Mouse (Mus musculus) forebrain, postnatal 0 days (tissue): ENCODE measurements at regions not wholly inside any gene's neighbourhood (a gene's known extent, or its start where the extent isn't known, plus 50 kb on each side); places are given as distances from the start of the nearest gene placed in this dataset.
"Not testable (repeated sequence)": the region's sequence is repeated elsewhere in the genome, so short reads cannot be mapped to it uniquely, and the experiment has no call there.

Experiments used
- ATAC-seq: fragments of 200-750 bp; cut with Nextera tagmentation; 2 replicates; pipeline ENCODE4 v1.8.0; 2017; ENCODE audit warnings: mild to moderate bottlenecking, moderate library complexity
- DNase-seq: peaks from one replicate; pipeline ENCODE4 v3.0.0-alpha.2; 2015
- H3K27ac ChIP-seq: fragments of 300-500 bp; sonication (generic); 2 replicates; pipeline ENCODE4 v1.5.1; 2014; ENCODE audit warnings: low read depth, mild to moderate bottlenecking, antibody characterized with exemption, low read length, moderate library complexity, mixed read lengths
- H3K27me3 ChIP-seq: fragments of 300-500 bp; sonication (generic); 2 replicates; pipeline ENCODE4 v1.6.1; 2014; ENCODE audit warnings: mild to moderate bottlenecking, low read length, mixed read lengths; ENCODE audit not compliant: insufficient read depth
- H3K36me3 ChIP-seq: fragments of 300-500 bp; sonication (generic); 2 replicates; pipeline ENCODE4 v1.6.1; 2014; ENCODE audit warnings: mild to moderate bottlenecking, moderate library complexity; ENCODE audit not compliant: insufficient read depth
- H3K4me1 ChIP-seq: fragments of 300-500 bp; sonication (generic); 2 replicates; pipeline ENCODE4 v1.6.1; 2014; ENCODE audit warnings: antibody characterized with exemption; ENCODE audit not compliant: insufficient read depth
- H3K4me2 ChIP-seq: fragments of 300-500 bp; sonication (generic); 2 replicates; pipeline ENCODE4 v1.6.1; 2014; ENCODE audit warnings: low read depth, mild to moderate bottlenecking, moderate library complexity
- H3K4me3 ChIP-seq: fragments of 300-500 bp; sonication (generic); 2 replicates; pipeline ENCODE4 v1.5.1; 2014; ENCODE audit warnings: low read depth, low read length, mixed read lengths
- H3K9ac ChIP-seq: fragments of 300-500 bp; sonication (generic); 2 replicates; pipeline ENCODE4 v1.6.1; 2014; ENCODE audit warnings: mild to moderate bottlenecking
- H3K9me3 ChIP-seq: fragments of 300-500 bp; sonication (generic); 2 replicates; pipeline ENCODE4 v1.6.1; 2016; ENCODE audit warnings: low read length
- CTCF ChIP-seq: sonication (generic); IDR thresholded peaks from 2 replicates; pipeline ENCODE4 v1.5.1; 2016; ENCODE audit warnings: antibody characterized with exemption, control low read depth, low read depth
- WGBS: fragments of 180-500 bp; shearing (Covaris S2); extraction: QIAGEN DNeasy Blood & Tissue Kit; methylation state at CpG from one replicate; pipeline ENCODE4 v1.1.7; 2014; 5-methylcytosine and 5-hydroxymethylcytosine counted together

- Histone ChIP-seq H3K9me3 (0 out of 2 replicates have a peak, but pooled peaks cover 4% of the 10 kb centered on the region), H3K36me3 (no peaks in the 10 kb centered on the region), H3K9ac (no peak overlapping the region), H3K27ac (no peak overlapping the region), H3K4me1 (no peaks in the 10 kb centered on the region), H3K4me3 (no peak overlapping the region), H3K4me2 (no peak overlapping the region), H3K27me3 (no peaks in the 10 kb centered on the region)
- ATAC-seq = no peak
- no peak for DNase-seq
- no peak for TF ChIP-seq CTCF
- 48% methylated on average over 4 of the region's 4 CpGs for WGBS
Measured at GRCm38 (mm10) chr5:148657936-148658640, 105.5 kb upstream of the Ubl3 start.

DNA sequence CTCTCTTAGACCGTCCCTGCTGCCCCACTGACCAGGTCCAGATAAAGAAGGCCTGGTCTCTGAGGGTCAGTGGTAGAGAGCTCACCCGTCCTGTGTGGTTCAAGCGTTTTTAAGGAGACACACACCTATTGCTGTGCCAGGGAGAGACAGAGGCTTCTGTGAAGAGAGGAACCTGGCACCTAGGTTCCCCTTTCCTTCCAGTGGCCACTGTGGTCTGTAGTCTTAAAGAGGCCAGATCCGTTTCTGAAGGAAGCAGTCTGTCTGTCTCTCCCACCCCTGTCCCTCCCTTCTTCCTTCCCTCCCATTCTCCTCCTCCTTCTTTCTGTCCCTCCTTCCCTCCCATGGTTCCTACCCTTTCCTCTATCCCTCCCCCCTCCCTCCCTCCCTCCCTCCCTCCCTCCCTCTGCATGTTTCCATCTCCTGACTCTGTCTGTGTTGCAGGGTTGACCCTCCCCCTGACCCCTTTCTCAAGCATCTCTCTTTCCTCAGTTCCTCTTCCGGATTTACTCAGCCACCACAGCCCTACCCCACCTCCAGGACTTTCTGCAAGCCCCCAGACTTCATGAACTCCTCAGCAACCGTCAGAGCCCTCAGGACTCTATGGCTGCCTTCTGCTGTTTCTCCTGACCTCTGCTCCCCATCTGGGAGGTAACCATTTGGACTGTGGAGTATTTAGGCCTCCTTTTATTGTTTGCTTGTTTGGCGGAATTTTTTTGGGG is 100.1 kb upstream of the Ubl3 start:
- Histone ChIP-seq H3K4me1 (no peaks in the 10 kb centered on the region), H3K4me3 (no peak overlapping the region), H3K27me3 (no peaks in the 10 kb centered on the region), H3K9ac (no peak overlapping the region), H3K9me3 (no peaks in the 10 kb centered on the region), H3K36me3 (no peaks in the 10 kb centered on the region), H3K27ac (no peak overlapping the region), H3K4me2 (no peak overlapping the region)
- ATAC-seq (no peak), DNase-seq (no peak)
- WGBS = 67% methylated on average over 6 of the region's 7 CpGs
- TF ChIP-seq CTCF = no peak

DNA sequence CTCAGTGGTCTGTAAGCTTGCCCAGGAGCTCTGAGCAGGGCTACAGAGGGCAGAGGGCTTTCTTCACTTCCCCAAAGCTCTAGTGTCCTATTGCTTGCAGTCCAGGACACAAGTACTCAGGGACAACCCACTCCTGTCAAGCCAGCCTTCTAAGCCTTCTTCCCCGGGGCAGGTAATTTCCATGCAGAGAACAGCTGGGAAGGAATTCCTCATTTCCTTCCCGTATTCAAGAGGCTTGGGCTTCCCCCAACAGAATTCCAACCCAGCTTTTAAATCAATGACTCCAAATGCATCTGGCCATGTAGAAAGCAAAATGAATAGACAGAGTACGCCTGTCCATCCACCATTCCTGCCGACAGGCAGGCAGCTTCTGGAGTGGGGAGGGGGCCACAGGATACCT is 99.1 kb upstream of the Ubl3 start:
- DNase-seq = no peak
- no peaks in the 10 kb centered on the region for H3K36me3 ChIP-seq
- no peaks in the 10 kb centered on the region for H3K9me3 ChIP-seq
- no peak overlapping the region for H3K4me3 ChIP-seq
- H3K4me2 ChIP-seq = no peak overlapping the region
- no peak overlapping the region for H3K9ac ChIP-seq
- no peak overlapping the region for H3K27ac ChIP-seq
- no peaks in the 10 kb centered on the region for H3K4me1 ChIP-seq
- H3K27me3 ChIP-seq = no peaks in the 10 kb centered on the region
- 61% methylated on average over 4 of the region's 4 CpGs for WGBS
- no peak for TF ChIP-seq CTCF
- no peak for ATAC-seq

GRCm38 (mm10) chr5:148649573-148649972 is 97.0 kb upstream of the Ubl3 start:
- H3K36me3 ChIP-seq, ATAC-seq, DNase-seq, H3K4me3 ChIP-seq, H3K9ac ChIP-seq, H3K4me1 ChIP-seq, H3K27me3 ChIP-seq, H3K27ac ChIP-seq, H3K4me2 ChIP-seq, H3K9me3 ChIP-seq: not testable (repeated sequence)
- 99% methylated on average over 7 of the region's 7 CpGs for WGBS

GRCm38 (mm10) chr5:148649123-148649522 is 96.5 kb upstream of the Ubl3 start:
- DNase-seq (no peak), ATAC-seq (no peak)
- 70% methylated on average over 9 of the region's 9 CpGs for WGBS
- no peaks in the 10 kb centered on the region for H3K9me3 ChIP-seq
- H3K4me1 ChIP-seq = no peaks in the 10 kb centered on the region
- no peak overlapping the region for H3K27ac ChIP-seq
- H3K9ac ChIP-seq = no peak overlapping the region
- H3K27me3 ChIP-seq = no peaks in the 10 kb centered on the region
- no peak overlapping the region for H3K4me2 ChIP-seq
- no peak for TF ChIP-seq CTCF
- H3K4me3 ChIP-seq = no peak overlapping the region
- no peaks in the 10 kb centered on the region for H3K36me3 ChIP-seq

DNA sequence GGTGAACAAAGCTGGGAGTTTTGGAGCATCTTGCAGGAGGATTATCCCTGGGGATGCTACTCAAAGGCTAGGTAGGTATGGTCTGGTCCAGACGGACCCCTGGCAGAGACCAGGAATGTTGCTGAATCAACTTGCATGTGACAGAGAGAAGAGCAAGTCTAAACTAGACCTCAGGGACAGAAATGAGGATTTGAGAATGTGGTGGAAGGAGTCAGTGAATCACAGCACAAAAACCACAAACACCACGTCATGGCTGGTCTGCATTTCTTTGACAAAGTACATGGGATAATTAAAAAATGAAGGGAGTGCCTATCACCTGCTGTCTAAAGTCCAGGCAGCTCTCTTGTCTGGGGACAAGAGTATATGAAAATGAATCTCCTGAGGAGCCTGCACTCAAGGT is 95.1 kb upstream of the Ubl3 start:
- Histone ChIP-seq H3K9me3 (no peaks in the 10 kb centered on the region), H3K27me3 (no peaks in the 10 kb centered on the region), H3K36me3 (no peaks in the 10 kb centered on the region), H3K9ac (no peak overlapping the region), H3K4me3 (no peak overlapping the region), H3K4me1 (no peaks in the 10 kb centered on the region), H3K27ac (no peak overlapping the region), H3K4me2 (no peak overlapping the region)
- WGBS = 57% methylated on average over 2 of the region's 2 CpGs
- no peak for ATAC-seq
- no peak for TF ChIP-seq CTCF
- DNase-seq = no peak

GRCm38 (mm10) chr5:148645772-148646171 is 93.2 kb upstream of the Ubl3 start:
- no peak for TF ChIP-seq CTCF
- Histone ChIP-seq H3K4me2 (no peak overlapping the region), H3K27me3 (no peaks in the 10 kb centered on the region), H3K9me3 (no peaks in the 10 kb centered on the region), H3K27ac (no peak overlapping the region), H3K4me3 (no peak overlapping the region), H3K9ac (no peak overlapping the region), H3K4me1 (no peaks in the 10 kb centered on the region), H3K36me3 (no peaks in the 10 kb centered on the region)
- DNase-seq = no peak
- ATAC-seq = no peak
- 37% methylated on average over 4 of the region's 4 CpGs for WGBS
